Mouse (Mus musculus) bone marrow, adult 2 months (tissue): ENCODE measurements around the gene Rassf4.
"Not testable (repeated sequence)": the region's sequence is repeated elsewhere in the genome, so short reads cannot be mapped to it uniquely, and the experiment has no call there.

Experiments
- CTCF ChIP-seq: fragments of 200-500 bp; IDR thresholded peaks from 2 replicates; pipeline ENCODE4 v1.5.1; 2011; ENCODE audit warnings: low read length, control low read depth; ENCODE audit not compliant: control insufficient read depth, insufficient read depth
- POLR2A ChIP-seq: fragments of 200-500 bp; IDR thresholded peaks from 2 replicates; pipeline ENCODE4 v1.6.1; 2011; ENCODE audit warnings: low read depth, mild to moderate bottlenecking, control low read depth, low read length, borderline replicate concordance; ENCODE audit not compliant: control insufficient read depth

DNA sequence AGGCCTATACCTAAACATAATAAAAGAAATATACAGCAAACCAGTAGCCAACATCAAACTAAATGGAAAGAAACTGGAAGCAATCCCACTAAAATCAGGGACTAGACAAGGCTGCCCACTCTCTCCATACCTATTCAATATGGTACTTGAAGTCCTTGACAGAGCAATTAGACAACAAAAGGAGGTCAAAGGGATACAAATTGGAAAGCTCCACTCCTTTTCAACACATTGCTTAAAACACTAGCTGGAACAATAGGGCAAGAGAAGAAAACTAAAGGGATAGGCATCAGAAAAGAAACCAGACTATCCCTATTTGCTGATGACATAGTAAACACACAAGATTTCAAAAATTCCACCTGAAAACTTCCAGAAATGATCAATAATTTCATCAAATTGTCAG, 72.8 kb downstream of the Rassf4 start:
- not testable (repeated sequence) for TF ChIP-seq POLR2A, CTCF
